Mouse (Mus musculus): ENCODE measurements at regions not wholly inside any gene's neighbourhood (a gene's known extent, or its start where the extent isn't known, plus 50 kb on each side); places are given as distances from the start of the nearest gene placed in this dataset.
"Not testable (repeated sequence)": the region's sequence is repeated elsewhere in the genome, so short reads cannot be mapped to it uniquely, and the experiment has no call there.

DNA sequence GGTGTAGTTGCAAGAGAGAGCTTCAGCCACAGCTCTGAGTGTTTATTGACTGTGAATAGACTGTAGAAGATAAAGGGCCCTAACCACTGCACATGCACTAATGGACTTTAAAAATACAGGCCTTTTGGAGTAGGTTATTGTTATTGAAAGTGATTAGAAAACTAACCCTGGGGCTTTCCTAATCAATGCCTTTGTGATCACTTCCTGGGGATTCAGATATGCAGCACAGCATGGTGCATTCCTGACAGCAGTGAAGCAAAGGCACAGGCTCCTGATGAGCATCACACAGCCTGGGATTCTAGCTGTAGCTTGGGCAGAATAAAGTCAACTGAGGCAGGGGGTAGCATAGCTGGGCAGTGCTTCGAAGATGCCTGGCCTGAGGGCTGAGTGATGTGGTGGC is 87.3 kb downstream of the Gm11077 start:
- no peak for DNase-seq

DNA sequence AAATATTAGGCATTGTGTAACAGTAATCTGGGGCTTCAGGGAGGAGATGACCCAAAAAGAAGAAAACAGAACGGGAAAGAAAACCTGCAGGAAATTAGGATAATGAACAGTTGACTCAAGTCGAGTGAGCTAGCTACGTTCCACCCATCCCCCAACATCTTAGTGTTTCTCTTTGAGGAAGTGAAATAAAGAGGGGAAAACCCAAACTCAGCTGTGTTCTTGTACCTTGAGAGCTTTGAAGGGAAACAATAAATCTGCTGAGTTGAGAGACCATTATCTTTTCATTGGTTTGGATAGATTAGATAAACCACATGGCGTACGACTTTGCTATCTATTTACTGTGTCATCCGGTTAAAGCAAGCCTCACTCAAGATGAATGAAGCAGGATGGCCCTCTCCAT is 87.7 kb downstream of the Gm11077 start:
- DNase-seq: peak; percentile 27

DNA sequence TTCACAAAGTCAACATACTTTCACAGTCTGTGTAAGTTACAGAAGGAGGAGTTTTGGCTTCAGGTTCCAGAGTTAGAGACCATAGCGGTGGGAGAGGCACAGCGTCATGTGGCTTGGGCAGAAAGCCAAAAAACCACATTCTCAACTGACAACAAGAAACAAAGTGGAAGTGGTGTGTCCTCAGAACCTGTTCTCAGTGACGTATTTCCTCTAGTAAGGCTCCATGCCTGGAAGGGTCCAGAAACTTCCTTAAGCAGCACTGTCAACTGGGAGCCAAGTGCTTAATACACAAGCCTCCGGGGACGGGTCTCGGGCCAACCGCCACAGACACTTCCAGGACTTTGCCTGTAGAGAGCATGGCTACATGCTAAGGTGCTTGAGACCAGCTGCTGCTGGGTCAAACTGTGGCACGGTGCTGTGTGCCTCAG is 90.4 kb downstream of the Gm11077 start:
- DNase-seq: peak; percentile 14

DNA sequence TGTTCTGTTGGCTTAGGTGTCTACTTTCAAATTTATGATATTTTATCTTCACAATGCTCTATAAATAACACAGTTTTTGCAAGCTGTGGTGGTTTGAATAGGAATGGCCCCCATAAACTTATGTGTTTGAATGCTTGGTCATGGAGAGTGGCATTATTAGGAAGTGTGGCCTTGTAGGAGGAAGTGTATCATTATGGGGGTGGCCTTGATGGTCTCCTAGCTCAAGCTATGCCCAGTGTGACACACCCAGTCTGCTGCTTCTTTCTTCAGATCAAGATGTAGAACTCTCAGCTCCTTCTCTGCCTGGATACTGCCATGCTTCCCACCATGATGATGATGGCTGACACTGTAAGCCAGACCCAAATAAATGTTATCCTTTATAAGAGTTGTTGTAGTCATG is 97.4 kb downstream of the Gm11077 start:
- DNase-seq: no peak

DNA sequence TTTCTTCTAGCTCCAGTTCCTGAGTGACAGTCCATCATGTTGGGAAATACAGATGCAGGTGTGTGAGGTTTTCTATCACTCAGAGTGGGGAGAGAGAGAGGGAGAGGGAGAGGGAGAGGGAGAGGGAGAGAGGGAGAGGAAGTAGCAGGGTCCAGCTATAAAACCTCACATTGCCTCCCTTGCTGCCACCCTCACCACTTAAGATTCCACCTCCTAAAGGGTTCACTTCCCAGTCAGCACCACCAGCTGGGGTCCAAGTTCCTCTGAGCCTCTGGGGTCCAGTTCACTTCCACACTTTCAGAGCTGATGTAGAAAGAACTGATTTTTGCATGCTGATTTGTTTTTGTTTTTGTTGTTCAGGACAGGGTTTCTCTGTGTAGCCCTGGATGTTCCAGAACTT is 98.6 kb downstream of the Gm11077 start:
- no peak for DNase-seq

DNA sequence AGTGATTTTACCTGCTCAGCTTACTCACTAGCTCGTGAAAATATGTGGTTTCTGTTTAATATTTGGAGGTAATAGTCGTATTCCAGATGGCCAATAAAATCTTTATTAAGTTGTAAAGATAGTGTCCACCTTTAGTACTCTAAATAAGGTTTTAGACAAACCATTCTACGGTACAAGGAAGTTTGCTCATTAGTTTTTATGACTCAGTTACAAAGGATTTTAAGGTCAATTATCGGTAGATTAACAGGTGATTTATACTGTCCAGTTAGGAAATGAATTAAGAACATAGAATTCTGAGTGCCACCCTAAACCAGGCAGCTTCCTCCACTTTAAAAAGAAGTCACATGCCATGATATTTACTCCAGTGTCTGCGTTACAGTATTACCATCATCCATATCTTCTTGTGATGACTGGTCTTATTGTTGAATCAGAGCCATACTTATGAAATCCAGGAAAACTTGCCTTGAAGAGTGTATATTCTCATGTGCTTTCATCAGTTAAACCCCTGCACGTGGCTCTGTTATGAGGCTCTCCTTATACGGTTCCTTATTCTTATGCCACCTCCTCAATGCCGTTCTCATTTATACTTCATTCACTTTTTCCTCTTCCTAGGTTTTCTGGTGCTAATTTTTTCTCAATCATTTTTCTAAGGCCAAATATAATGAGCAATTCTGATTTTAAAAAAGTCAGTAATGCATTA is 114.4 kb downstream of the Gm11077 start:
- DNase-seq: no peak

DNA sequence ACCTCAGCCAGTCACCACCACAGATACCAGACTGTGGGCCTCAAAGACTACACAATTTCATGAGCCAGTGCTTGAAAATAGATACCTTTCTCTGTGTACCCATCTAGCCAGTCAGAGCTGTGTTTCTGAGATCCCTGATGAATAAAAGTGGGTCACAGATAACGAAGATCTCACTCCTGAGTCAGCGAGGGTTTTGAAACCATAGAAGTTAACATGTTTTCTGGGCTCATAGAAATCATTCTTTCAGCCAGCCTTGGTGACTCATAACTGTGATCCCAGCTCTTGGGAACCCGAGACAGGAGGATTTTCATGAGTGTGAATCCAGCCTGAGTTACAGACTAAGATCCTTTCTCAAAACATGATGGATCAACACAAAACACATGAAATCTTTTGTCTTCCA is 118.1 kb downstream of the Gm11077 start:
- no peak for DNase-seq

DNA sequence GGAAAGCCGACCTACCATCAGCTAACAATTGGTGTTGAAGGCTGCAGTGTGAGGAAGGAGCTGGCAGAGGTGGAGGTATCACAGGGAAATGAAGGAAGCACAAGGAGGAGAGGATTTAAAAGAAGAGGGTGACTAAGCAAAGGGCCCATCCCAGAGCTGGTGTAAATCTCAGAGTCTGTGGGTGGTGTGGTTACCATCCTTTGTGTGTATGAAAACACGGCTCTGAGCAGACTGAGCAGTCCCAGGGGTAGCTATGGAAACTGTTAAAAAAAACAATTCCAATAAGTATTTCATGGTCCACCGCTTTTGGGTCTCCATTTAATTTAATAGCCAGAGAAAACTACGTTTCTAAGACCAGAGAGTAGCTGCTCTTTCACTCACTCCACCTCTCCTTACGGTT is 123.3 kb downstream of the Gm11077 start:
- DNase-seq: no peak

DNA sequence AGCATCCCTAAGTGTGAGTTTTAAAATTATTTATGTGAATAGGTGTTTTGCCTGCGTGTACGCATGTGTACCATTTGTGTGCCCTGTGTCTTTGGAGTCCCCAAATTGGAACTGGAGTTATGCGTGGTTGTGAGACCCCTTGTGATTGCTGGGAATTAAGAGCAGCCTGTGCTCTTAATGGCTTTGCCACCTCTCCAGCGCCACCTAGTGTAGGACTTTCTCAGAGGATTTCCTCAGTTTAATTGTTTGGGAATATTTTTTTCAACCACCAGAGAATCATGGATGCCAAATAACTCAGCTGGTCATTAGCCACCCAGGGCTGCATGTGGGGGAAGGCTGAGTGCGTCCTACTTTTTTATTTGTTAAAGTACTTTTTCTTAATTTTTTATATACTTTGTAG is 124.4 kb downstream of the Gm11077 start:
- peak; percentile 87 for DNase-seq

DNA sequence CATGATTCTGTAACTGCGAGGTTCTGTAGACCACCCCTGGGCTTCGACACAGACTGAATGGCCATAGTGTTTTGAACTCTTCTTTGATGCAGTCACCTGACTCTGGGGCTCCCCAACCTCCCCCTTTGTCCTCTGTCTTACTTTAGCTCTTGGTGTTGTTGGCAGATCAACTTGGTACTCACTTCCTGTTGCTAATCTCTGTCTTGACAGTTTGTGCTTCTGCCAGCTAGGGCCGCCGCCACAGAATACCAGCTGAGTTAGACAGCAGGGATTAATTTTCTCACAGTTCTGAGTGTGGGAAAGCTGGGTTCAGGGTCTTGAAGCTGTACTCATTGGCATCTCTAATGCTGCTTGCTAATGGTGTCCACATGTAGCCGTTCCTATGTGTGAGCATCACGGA is 125.6 kb downstream of the Gm11077 start:
- peak; percentile 10 for DNase-seq

DNA sequence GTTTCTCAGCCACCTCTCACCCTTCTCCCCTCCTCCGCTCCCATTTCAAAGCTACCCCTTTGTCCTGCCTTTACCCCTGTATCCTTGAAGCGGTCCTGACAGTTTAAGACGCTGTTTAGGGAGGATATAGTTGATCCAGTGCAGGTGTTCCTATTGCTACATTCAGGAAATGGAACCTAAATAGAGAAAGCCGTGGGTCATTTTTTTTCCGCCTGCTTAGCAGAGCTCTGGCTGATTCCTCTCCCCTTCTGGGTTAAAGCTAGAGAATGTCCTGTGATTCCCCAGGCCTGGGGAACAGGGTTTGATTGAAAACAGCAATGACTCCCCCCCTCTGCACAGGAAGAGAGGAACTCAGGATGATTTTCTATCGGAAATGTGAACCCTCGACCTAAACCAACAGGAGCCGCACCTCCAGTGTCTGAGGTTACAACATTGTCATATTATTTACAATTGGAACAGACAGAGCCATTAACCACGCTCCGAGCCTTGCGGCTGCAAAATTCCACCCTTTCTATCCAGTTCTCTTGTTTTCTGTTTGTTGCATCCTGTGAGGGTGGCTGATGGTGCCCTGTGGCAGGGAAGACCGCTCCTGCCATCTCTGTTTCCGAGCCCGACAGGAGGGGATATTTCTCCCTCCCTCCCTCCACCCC is 127.5 kb downstream of the Gm11077 start:
- DNase-seq: no peak

DNA sequence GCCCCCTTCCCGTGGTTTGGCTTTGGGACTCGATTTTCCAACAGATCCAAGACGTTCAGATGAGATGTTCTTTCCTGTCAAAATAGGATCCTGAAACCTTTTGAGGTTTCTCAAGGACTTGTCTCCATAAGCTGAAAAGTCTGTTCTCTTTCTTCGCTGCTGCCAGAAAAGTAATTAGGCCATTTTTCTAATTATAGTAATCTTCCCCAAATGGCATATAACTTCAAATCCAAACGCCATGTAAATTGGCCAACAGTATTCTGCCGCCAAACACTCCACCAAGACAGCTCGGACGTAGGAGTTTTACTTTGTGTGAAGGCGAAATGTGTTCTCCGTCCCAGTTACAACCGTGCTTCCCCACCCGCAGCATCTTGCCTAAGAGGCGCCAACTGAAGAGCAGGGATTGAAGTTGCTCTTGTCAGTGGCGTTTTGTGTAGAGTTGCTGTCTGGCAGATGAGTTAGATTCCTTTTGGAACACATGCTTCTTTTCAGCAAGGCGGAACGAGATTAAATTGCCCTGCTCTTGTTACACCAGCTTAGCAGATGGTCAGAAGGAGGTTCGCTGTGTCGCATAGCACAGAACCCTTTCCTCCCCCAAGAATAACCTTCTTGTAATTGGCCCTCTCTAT is 128.1 kb downstream of the Gm11077 start:
- no peak for DNase-seq

DNA sequence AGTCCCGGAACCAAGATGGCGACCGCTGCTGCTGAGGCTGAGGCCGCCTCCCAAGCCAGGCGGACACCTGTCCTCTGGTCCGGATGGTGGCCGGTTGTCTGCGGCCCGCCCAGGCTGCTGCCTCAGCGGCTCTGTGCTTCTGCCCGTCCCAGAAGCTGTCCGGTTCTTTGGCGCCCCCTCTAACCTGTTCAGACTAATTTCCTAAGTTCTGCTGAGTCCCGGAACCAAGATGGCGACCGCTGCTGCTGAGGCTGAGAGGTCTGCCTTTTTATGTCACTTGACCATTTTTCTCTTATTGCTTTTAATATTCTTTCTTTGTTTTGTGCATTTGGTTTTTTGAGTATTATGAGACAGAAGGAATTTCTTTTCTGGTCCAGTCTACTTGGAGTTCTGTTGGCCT is 140.4 kb downstream of the Gm11077 start:
- not testable (repeated sequence) for DNase-seq

DNA sequence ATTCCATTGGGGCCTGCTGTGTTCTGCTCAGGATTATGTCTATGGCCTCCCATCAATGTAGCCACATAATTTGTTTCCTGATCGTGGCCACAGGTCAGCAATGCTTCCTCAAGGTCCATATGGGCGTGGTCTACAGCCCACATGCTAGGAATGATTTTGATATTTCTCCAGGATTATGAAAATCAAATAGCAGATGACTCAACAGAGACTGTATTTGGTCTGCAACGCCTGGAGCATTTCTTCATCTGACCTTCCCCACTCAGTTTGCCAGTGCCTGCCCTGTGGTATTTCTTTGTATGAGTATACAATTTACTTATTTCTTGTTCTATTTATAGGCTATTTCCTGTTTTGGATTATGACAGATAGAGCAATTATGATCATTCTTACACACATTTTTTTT is 145.7 kb downstream of the Gm11077 start:
- no peak for DNase-seq

DNA sequence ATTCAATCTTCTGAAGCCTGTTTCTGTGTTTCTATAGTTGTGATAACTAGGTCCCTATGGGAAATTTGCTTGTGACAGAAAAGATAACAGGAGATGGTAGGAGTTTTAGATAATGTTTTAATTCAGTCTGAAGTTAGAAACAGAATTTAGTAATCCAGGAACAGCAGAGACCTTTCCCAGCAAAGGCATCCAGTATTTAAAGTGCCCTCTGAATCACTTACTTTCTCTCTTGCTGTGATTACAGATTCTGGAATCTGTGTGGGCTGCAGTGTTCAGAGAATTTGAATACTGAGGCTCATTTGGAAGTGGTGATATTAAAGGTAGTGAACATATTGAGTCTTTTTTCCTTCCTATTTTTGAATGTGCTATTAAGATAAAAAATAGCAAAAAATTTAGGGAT is 154.6 kb downstream of the Gm11077 start:
- DNase-seq: no peak

DNA sequence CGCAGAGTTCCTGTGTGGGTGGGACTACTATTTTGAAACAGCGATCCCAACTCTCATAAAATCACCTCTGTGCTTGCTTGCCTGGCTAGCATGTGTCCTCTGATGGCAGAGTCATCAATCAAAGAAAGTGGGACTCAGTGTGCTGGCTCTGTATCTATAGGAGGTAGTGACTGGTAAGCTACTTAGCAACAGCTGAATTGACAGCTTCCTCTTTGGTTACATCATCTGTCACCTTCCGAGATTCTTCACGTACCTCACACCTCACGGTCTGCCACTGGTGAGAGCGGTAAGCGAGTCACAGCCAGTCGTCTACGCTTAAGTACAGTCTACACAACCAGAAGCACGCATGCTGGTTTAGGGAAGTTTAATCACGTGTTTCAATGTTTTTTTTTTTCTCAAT is 159.5 kb downstream of the Gm11077 start:
- DNase-seq: no peak

DNA sequence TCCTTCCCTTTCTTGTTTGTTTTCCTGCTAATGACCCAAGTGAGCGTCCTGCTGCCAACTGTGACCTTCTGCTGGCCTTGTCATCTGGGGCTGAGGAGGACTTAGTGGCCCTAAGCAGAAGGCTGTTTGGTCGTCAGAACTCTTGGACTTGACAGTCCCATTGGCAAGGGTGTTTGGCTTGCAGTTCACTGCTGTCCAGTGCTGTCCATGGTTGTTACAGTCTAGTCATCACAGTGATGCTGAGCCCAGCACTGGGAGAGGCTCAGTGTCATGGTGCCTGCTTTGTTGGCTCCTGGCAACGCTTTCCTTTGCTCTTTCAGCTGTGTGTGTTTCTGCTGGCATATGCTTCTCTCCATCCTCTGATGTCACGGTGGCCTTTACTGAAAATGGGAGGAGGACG is 161.0 kb downstream of the Gm11077 start:
- DNase-seq: no peak

DNA sequence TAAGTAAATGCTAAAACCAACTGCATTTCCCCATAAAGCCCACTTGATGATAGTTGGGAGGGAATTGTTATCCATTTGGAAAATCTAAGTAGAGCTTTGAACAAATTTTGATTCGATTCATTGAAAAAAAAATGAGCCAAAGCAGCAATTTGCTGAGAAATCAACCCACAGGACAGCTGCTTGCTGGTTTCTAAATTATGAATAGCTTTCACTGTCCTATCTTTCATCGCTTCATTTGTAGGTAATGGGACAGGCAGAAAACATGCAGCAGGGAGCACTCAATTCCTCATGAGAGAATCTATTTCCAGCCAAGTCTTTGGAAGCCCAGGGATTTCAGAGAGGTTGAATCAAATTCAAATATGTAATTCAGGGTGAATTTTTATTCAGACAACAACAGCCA is 161.5 kb downstream of the Gm11077 start:
- no peak for DNase-seq

DNA sequence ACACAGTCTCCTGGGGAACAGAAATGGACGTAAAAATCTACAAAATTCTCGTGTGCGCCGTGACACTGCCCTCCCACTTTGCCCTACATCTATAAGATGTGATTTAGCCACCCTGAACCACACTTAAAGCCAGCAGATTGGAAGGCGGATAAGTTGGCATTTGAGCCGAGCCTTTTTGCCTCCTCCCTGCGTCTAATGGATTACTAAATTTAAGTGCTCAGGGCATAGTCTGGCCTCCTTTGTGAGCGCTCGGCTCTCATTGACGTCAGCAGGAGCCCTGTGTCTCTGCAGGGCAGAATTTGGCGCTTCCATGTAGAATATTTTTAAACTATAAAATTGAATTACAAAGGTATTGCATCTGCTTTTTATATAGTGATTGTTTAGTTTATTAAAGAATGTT is 165.4 kb downstream of the Gm11077 start:
- no peak for DNase-seq

DNA sequence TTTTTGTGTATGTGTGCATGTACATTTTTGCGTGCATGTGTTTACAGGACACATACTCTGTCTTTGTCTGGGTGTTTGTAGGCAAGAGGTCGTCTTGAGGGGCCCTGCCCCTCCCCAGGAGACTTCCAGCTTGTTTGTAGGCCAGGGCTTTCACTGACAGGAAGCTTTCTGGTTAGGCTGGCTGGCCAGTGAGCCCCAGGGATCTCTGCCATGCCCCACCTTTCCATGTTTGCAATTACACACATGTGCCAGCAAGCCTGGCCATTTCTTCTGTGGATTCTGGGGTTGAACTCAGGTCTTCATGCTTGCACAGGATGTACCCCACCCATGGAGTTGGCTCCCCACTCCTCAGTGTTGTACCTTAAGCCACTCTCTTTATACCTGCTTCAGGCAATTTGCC is 166.4 kb downstream of the Gm11077 start:
- no peak for DNase-seq

DNA sequence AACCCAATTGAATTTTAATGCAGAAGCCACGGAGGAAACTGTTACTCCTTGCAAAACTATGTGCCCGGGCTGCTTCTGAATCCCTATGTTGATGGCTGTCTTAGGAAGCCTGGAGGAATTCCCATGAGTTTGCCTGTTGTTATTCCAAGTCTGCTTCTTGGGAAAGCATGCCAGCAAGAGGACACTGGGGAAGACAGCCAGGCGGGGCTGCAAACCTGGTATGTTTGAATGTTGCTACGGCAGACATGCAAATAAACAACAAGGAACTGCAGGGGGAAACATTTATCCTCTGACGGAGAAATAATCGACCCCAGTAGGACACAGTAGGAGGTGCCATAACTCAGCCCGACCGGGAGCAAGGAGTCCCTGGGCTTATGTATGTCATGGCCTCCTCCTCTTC is 168.0 kb downstream of the Gm11077 start:
- peak; percentile 7 for DNase-seq

DNA sequence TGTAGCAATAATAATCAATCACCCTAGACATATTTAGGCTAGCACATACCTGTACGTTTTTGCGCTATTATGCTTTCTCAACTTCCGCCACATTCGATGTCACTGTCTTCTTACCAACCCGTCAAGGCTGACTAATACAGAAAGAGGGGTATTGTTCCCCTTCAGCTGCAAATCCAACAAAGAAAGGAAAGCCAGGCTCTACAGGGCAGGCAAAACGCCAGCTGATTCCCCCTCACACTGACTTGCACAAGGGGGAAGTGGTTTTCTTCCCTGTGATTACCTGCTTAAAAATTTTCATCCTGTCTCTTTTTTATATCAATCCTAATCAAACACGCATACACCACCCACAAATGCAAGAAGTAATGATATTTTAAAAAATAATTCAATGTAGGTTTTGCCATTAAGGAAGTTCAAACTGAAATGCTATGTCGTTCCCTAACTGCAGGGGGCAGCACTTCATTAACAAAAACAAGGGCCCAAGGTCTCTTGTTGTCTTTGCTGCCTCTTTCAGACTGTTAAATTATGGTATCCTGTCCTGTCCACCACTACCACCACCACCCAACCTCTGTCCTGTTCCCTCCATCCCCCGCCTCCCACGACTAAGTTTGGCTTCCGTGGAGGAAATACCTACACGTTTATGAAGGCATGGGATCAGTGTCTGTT is 195.4 kb downstream of the Gm11077 start:
- peak; percentile 73 for DNase-seq

DNA sequence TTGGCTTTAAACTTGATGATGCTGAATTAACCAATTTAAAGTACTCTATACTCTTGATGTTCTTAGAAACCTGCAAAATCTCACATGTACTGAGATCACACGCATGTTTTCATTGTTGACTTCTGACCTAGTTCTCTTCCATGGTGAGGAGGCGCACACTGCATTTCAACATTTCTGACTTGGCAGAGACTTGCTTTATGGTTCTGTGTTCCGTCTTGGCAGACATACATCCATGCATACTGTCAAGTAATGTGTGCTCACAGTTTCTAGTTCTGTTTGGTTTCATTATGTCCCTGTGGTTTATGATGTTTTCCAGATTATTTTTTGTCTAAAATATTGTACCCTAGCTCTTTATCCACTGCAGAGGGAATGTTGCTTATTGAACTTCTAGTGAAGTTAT is 198.5 kb downstream of the Gm11077 start:
- no peak for DNase-seq

DNA sequence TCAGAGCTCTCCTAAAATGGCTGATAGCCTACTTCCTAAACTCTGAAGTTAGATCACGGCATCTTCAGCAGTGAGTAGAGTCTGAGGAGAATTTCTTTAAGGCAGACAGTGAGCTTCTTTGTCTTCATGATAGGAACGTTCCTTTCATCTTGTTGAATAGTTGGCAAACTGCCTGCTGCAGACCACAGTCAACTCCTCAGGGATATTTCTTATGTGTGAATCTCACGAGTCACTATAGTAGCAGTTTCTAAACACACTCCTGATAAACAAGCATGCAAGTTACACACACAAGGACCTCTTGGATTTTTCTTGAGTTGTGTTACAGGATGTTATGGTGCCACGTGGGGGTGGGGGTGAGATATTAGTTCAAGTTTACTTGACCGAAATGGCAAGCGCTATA is 205.2 kb downstream of the Gm11077 start:
- no peak for DNase-seq

Measured in lung, postnatal 36 days (tissue).